Mouse (Mus musculus): ENCODE measurements around the gene Elp5.
A peak's percentile ranks its signal among the peaks of the same experiment; 100 is the strongest.

The Elp5 gene

DNA sequence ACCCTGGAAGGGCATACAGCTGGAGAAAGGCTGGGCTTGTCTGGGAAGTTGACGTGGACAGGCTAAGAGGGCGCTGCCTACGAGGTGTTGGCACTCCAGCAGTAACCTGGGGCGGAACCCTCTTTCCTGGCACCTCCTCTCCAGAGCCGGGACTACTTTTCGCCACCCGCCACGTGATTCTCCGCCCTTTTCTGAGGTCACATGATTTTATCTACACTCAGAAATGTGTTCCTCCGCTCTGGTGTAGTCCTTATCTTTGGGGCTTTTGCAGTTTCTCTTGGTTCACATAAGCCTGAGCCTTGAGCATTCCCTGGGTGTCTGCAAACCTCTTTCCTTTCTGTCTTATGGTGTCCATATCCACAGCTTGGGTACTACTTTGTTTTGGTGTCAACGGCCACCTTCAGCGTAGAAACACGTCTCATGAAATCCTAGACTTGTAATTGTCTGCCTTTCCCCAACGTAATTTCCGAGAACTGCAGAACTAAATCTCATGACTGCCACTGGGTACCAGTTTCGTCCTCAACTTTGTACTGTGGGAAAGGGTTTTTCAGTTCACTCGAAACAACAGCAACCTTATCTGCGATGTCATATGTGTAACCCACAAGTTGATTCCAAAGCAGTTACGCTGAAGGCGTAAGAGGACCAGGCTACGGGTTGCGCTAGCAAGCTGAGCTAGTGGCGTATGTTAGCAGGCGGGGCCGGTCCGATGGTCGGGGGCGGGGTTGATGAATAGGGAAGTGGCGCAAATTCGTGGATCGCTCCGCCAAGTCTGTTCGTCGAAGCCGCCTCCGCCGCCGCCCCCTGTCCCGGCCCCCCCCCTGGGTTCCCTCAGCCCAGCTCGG lies 8.8 kb upstream of the Elp5 start, which contains the start of gene Gabarap:
Gene Gabarap (plus strand): TSS at position 294 of the 842 bp plus-strand sequence.
- DNase-seq (ENCODE audit: low spot score), result peak; percentile 98

DNA sequence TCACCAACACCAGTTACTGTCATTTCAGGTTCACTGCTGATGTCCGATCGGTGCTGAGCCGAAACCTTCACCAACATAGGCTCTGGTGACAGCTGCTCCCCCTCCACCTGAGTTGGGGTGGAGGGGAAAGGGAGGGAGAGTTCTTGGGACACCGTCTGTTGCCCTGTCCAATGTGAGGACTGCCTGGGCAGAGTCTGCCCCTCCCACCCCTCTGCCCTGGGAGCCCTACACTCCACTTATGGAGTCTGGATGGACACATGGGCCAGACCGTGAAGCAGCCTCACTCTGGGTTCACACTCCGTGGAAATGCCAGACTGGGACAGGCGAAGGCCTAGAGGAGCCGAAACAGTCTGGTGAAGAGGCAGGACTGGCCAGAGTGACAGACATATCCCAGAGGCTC lies 7.6 kb upstream of the Elp5 start:
- DNase-seq (ENCODE audit: low spot score), result no peak

DNA sequence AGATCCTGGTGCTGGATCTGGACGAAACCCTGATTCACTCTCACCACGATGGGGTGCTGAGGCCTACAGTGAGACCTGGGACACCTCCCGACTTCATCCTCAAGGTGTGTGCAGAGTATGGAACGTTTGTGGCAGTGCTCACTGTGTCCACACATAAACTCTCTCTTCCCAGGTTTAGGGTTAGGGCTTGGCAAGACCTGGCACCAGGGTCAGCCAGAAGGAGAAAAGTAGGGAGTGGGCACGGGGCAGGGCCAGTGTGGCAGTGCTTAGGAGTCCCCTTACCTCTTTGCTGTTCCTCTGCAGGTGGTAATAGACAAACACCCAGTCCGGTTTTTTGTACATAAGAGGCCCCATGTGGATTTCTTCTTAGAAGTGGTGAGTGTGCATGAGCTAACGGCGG lies 2.1 kb upstream of the Elp5 start:
- no peak for DNase-seq (ENCODE audit: low spot score)

DNA sequence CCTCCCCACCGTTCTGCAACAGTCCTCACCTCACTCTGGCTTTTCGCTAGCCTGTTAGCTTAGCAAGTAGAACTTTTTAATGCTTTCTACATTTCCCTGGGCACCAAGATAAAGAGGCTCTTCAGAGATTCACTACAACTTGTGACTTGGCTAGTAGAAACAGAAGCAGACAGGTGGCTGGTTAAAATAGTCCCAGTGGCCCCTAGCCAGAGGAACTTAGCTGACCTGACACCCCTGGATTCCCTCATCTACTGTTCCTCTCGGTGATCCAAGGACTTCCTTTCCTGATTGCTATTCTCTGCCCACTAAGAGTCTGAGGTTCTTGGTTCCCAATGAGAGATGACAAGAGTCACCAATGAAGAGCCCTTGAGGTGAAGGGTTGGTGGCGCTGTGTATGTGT lies 1.1 kb upstream of the Elp5 start:
- no peak for DNase-seq (ENCODE audit: low spot score)

DNA sequence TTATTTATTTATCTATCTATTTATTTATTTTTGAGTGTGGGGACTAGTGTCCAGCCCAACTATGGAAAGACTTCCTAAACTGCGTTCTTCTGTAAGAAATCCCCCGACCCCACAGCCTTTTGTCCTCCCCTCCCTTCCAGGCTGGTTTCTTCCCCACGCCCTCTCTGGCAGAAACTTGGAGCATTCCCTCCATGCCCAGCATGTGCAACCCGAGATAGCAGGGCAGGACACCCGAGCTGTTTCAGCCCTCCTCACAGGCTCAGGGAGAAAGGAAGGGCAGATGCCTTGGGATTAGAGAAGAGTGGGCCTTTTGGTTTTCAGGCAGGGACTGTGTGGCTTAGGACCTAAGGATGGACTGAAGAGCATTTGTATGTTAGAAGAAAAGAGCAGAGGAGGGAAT lies 560 bp upstream of the Elp5 start:
- no peak for DNase-seq (ENCODE audit: low spot score)

DNA sequence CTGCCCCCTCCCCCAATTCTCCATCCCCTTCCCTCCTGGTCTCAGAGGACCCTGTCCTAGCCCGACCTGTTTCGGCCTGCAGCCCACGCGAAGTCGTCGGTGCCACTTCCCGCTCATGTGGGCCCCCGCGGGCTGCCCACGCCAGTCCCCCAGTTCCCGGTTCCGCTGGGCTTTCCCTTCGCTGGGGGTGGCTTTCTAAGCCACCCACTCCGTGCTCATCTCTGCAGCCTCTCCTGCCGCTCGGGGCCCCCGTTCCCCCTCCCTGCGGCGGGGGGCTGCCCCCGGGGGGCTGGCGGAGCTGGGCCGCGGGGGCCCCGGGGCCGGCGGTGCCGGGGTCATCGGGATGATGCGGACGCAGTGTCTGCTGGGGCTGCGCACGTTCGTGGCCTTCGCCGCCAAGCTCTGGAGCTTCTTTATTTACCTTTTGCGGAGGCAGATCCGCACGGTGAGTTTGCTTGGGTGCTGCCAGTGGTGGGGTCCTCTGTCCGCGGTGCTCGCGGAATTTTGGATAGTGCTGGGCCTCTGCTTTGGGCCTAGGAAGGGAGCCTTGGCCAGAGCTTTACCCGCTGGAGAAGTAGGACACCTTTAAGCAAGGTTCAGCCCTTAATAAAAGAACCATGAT lies 1.1 kb downstream of the Elp5 start, which contains the start of gene Ctdnep1:
Gene Ctdnep1 (plus strand): TSS at position 16 of the 622 bp plus-strand sequence.
- no peak for DNase-seq (ENCODE audit: low spot score)

DNA sequence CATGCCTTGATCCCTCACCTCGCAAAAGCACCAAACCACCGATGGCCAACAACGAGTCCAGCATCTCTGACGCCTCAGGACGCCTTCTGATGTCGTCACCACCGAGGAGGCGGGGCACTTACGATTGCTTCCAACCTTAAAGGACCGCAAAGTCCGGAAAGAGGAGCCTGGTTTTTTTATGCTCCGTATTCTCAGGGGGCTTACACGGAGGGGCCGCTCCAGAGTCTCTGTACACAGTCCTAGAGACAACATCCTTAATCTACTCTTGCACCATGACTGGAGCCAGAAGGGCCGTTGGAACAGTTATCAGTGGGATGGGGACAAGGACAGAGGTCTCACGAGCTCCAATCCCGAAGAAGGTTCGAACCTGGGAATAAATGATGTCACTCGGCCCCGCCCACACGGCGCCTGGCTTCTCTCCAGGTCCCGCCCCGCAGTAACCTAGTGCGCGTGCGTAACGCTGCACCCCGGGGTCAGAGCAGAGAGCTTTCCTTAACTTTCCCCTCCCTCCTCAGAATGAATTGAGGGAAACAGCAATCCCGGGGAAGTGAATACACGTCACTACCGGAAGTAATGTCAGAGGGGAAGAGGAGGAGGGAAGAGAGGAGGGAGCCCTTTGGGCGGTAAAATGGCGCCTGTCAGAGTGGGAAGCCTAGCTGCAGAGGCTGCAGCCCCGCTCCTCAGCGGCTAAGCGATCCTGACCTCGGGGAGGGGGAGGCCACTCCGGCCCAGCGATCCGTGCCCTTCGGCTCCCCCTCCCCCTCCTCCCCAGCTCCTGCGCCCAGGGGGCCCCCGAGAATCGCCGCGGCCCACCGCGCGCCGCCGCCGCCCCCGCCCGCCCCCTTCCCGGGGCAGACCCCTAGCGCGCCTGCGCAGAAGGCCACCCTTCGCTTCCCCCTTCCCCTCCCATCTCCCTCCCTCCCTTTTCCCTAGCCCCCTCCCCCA lies 1.8 kb downstream of the Elp5 start:
- peak; percentile 99 for DNase-seq (ENCODE audit: low spot score)

DNA sequence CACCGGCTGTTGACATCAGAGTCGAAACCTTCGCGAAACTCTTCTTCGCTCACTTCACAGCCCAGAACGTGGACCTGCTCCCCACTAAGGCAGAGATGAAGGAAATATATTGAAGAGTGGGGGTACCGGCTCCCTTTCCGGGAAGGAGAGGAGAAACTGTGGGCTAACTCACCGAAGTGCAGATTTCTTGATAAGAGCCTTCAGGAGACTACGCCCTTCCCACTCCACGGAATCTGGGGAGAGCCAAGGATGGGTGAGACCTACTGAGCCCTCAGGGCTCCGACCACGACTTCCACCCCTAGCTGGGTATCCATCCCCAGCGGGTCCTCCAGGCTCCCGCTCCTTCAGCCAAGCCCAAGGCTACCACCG lies 2.5 kb downstream of the Elp5 start:
- DNase-seq (ENCODE audit: low spot score), result no peak

DNA sequence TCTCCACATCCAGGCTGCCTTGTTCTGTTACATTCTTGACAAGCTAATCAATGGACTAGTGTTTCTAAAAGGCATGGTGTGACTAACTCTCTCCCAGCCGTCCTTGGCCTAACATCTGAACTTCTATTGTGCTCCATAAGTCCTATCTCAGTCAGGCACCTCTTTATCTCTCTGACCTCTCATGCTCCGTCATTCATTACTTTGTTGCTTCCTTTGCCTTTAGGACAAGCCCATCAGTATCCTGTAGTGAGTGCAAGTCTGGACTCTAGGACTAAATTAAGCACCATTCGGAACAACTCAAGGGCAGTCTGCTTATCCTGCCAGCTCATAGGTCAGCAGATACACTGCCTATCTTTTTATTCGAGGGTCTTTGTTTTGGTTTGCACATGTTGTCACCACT lies 6.0 kb downstream of the Elp5 start:
- DNase-seq (ENCODE audit: low spot score), result no peak

DNA sequence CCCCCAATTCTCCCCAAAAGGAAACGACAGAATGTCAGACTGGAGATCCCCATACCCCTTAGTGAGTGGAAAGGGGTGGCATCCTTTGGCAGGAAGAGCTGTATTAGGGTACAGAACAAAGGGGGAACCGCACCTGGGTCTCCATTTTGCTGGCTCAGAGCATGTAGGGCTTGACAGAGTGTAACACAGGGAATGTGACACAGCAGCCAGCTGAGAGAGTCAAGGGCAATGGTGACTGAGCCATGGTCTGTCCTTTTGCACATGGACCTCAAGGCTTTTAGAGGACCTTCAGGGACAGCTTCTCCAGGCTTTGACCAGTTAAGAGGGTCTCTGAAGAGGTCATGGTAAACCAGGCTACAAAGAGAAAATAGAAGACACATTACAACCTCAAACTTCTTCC lies 7.4 kb downstream of the Elp5 start:
- no peak for DNase-seq (ENCODE audit: low spot score)

DNA sequence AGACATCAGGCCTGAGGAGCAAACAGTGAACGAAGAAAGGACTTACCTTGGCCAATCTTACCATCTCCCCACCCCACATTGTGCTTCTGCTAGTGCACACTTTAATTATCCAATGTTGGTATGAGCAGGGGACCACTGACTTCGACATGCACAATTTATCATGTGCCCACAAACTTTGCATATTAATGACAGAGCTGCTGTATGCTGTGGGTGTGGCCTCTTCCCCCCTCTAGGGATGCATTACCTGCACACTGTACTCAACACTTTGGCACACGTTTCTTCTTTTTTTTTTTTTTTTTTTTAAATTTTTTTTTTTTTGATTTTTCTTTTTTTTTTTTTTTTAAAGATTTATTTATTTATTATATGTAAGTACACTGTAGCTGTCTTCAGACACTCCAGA lies 11.5 kb downstream of the Elp5 start:
- no peak for DNase-seq (ENCODE audit: low spot score)

DNA sequence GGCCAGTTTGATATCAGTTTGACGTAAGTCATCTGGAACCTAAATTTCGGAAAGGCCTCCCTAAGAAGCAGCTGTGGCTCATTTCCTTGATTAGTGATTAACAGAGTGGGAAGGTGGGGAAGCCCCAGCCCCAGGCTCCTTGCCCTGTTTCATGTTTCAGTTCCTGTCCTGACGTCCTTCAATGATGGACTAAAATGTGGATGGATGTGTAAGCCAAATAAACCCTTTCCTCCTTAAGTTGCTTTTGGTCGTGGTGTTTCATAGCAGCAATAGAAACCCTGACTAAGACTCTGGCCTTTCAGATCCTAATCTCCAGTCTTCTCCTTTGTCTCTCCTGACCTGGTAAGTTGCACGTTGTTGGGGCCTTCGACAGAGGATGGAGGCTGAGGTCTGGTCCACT lies 12.1 kb downstream of the Elp5 start:
- DNase-seq (ENCODE audit: low spot score), result no peak

DNA sequence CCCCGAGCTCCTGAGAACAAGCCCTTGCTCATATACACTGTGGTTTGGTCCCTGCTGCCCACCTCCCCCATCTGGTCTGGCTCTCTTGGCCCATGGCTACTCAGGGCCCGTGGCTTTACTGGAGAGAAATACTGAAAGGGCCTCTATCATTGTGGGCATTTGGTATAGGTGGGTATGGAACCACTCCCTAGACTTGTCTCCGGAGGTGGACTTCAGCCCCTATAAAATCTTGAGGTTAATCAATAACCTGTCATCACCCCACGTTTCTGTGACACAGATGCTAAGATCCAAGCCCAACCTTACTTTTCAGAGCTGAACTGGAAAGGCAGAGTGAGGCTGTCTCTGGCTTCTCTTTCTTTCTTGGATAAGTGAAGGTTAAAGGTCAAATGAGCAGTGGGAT lies 13.5 kb downstream of the Elp5 start:
- DNase-seq (ENCODE audit: low spot score), result no peak

DNA sequence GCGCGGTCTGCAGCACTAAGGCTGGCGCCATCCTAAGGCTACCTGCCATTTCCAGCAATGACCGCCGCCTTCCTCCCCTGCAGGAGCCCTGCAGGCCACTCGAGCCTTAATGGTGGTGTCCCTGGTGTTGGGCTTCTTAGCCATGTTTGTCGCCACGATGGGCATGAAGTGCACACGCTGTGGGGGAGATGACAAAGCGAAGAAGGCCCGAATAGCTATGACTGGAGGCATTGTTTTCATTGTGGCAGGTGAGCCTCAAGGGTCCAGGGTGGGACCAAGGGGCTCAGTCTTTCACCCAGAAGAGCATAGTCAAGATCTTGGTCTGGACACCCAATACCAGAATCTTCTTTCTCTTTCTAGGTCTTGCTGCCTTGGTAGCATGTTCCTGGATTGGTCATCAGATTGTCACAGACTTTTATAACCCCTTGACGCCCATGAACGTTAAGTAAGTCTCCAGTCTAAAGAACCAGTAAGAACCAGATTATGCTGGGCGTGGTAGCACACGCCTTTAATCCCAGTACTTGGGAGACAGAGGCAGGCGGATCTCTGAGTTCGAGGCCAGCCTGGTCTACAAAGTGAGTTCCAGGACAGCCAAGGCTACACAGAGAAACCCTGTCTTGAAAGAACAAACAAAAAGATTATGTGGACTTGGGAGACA lies 15.3 kb downstream of the Elp5 start:
- no peak for DNase-seq (ENCODE audit: low spot score)

DNA sequence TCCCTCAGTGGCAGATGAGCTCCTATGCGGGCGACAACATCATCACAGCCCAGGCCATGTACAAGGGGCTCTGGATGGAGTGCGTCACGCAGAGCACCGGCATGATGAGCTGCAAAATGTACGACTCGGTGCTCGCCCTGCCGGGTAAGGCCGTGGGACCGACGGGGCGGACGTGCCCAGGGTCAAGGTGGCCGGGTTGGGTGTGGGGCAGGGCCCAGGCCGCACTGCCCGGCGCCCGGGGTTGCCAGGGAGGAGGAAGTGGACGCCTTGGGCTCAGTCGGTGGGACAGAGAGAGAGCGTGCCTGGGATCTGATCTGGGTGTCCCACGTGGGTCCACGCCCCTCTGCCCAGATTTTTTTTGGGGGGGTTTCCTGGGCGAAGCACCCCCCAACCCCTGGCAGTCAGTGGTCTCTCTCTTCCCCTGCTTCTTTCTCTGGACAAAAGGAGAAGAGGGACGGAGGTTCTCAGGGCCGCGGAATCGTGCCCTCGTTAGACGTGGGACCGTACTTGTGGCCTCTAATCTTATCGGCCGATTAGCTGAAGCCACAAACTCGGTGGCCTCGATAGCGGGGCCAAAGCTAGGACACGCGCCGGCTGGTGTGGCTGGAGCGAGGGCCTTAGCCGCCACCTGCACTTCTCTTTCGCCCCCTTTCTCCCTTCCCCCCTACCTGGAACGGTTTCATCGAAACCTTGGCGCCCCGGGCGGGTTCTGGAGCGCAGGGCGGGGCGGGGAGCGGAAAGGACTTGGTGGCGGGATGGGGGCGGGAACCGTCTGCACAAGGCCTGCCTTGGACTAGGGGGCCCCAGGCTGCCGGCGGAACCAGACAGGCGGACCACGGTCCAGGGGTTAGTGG lies 16.1 kb downstream of the Elp5 start:
- DNase-seq (ENCODE audit: low spot score), result no peak

DNA sequence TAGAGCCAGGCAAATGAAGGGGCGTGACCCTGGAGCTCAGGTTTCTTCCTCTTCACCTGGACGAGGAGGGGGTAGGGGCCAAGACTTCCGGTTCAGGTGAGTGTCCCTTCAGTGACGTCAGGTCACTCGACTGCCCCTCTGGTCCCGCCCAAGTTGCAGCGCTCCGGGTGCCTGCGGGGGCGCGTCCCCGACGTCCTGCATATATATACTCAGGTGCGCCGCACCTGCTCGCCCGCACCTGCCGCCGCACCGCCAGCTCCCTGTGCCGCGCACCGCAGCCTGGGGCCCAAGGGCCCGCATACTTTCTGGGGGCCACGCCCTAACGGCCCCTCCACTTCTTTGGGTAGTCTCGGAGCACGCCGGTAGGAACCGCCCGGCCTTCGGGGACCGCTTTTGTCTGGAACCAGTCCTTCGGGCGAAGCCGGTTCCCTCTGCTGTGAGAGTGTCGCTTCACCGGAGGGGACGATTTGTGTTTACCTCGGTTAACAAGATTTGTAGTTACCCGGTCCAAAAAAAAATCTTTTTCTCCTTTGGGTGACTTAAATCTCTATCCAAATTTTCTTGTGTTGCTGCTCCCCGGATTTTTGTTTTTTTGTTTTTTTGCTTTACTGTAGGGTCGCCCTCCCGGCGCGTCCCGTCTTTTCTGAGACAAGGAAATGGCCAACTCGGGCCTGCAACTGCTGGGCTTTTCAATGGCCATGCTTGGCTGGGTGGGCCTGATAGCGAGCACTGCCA lies 16.9 kb downstream of the Elp5 start:
- DNase-seq (ENCODE audit: low spot score), result no peak

DNA sequence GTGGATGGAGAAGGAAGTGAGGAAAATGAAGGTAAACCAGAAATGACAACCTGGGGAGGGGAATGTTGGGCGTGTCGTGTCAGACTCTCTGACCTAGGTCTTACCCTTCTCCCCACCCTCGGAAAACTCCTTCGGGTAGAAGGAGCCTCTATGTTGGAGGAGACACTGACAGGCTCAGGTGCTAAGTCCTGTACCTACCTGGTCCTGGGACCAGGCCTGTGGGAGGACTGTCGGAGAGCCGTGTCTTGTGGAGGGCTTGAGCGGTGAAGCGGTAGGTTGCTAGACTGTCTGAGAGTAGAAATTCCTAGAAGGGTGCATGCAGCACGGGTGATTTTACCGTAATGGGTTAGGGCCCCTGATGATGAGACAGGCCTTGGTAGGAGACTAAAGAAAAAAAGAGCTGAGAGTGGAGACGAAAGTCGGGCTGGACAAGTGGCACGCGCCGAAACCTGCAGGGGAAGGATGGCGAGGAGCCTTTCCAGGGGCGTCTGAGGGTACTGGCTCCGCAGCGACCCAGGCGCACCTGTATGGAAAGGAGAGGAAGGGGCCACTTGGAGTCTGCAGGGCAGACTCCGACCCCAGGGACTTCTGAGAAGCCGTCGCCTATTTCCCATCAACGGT lies 17.6 kb downstream of the Elp5 start, which contains the start of gene Cldn7:
Gene Cldn7 (plus strand): TSS at position 130 of the 621 bp plus-strand sequence.
- DNase-seq (ENCODE audit: low spot score), result no peak

DNA sequence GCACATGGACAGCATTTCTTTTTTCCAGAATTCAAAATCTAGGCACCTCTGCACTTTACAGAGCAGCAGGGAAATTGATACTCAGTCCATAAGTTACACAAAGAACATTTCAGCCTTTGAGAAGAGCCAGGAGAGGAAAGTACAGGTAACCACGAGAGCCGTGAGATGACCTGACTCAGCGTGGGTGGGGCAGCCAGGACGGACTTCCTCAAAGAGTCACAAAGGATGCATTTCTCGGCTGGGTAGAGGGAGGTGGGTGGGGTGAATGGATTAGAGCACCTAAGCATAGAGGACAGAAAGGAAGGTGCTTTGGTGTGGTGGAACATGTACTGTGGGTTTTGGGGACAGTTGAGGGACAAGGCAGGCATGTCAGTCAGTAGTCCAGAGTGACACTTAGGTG lies 20.5 kb downstream of the Elp5 start:
- no peak for DNase-seq (ENCODE audit: low spot score)

DNA sequence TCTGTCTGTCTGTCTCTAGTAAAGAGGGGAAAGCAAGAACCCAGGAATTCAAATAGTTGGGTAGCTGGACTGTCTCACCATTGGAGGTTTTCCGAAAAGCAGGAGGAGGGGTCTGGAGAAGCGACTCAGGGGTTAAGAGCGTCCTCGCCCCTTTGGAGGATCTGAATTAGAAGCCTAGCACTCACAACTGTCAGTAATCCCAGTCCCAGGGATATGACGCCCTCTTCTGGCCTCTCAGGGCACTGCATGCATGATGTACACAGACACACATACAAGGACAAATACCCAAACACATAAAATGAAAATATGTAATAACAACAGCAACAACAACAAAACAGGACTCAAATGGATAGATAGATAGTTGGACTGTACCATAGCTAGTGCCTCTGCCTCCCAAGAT lies 21.7 kb downstream of the Elp5 start:
- DNase-seq (ENCODE audit: low spot score), result no peak

DNA sequence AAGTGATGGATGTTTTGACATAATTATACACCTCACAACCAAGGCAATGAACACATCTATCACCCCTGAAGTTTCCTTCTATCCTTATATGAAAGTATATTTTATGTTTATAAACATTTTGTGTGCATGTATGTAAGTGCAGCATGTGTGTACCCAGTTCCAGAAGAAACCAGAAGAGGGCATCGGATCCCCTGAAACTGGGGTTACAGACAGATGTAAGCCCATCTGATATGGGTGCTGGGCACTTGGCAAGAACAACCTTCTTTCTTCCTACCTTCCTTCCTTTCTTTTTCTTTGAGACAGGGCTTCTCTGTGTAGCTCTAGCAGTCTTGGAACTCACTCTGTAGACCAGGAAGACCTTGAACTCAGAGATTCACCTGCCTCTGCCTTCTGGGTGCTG lies 26.1 kb downstream of the Elp5 start:
- DNase-seq (ENCODE audit: low spot score), result no peak
